Mouse (Mus musculus) neural tube, embryonic 11.5 days (tissue): ENCODE measurements around the gene Gm20806. TPM values are rescaled to one million over a fixed set of nuclear protein-coding genes. Genes with fewer than 3 reads are reported as not detected.
"Not testable (repeated sequence)": the region's sequence is repeated elsewhere in the genome, so short reads cannot be mapped to it uniquely, and the experiment has no call there.

ENCODE experiments used
- ATAC-seq: fragments of 200-750 bp; cut with Nextera tagmentation; 2 replicates; pipeline ENCODE4 v1.8.0; 2017; ENCODE audit warnings: moderate number of reproducible peaks, mild to moderate bottlenecking, moderate TSS enrichment, moderate library complexity; ENCODE audit not compliant: insufficient read depth, low FRiP score, low TSS enrichment
- DNase-seq: peaks from one replicate; pipeline ENCODE4 v3.0.0-alpha.2; 2015; ENCODE audit warnings: low spot score
- H3K27ac ChIP-seq: fragments of 300-500 bp; sonication (generic); 2 replicates; pipeline ENCODE4 v1.5.1; 2014; ENCODE audit warnings: low read depth, mild to moderate bottlenecking, low read length
- H3K27me3 ChIP-seq: fragments of 300-500 bp; sonication (generic); 2 replicates; pipeline ENCODE4 v1.6.1; 2014; ENCODE audit warnings: mild to moderate bottlenecking, low read length, mixed read lengths; ENCODE audit not compliant: control insufficient read depth, insufficient read depth
- H3K36me3 ChIP-seq: fragments of 300-500 bp; sonication (generic); 2 replicates; pipeline ENCODE4 v1.6.1; 2014; ENCODE audit warnings: mild to moderate bottlenecking, low read length, moderate library complexity, mixed read lengths; ENCODE audit not compliant: control insufficient read depth, insufficient read depth
- H3K4me1 ChIP-seq: fragments of 300-500 bp; sonication (generic); 2 replicates; pipeline ENCODE4 v1.6.1; 2014; ENCODE audit warnings: low read length, mixed read lengths; ENCODE audit not compliant: control insufficient read depth, insufficient read depth
- H3K4me2 ChIP-seq: fragments of 300-500 bp; sonication (generic); 2 replicates; pipeline ENCODE4 v1.6.1; 2014; ENCODE audit warnings: low read depth, mild to moderate bottlenecking, moderate library complexity
- H3K4me3 ChIP-seq: fragments of 300-500 bp; sonication (generic); 2 replicates; pipeline ENCODE4 v1.5.1; 2014; ENCODE audit warnings: low read depth, low read length
- H3K9ac ChIP-seq: fragments of 300-500 bp; sonication (generic); 2 replicates; pipeline ENCODE4 v1.6.1; 2014; ENCODE audit warnings: mild to moderate bottlenecking, low read length
- H3K9me3 ChIP-seq: fragments of 300-500 bp; sonication (generic); 2 replicates; pipeline ENCODE4 v1.6.1; 2016; ENCODE audit warnings: low read length; ENCODE audit not compliant: control insufficient read depth
- WGBS: fragments of 180-500 bp; shearing (Covaris S2); extraction: QIAGEN DNeasy Blood & Tissue Kit; methylation state at CpG from one replicate; pipeline ENCODE4 v1.1.7; 2014; 5-methylcytosine and 5-hydroxymethylcytosine counted together
- polyA plus RNA-seq: library from polyadenylated mRNA; unstranded; fragments of >200 nt; fragmentation: Nextera tagmentation; extraction: Ambion mirVana; gene quantifications from 2 replicates; pipeline ENCODE4 v1.2.1, GENCODE M21; 2014

Gene Gm20806
- polyA plus RNA-seq, result not detected in 2 replicates

GRCm38 (mm10) chrY:78837956-78838355 is at the start of gene Gm20806:
Gene Gm20806, minus strand, starts transcription at chrY:78838056.
- H3K27ac ChIP-seq, H3K4me2 ChIP-seq, DNase-seq, H3K4me1 ChIP-seq, H3K27me3 ChIP-seq, H3K36me3 ChIP-seq, H3K9me3 ChIP-seq, H3K9ac ChIP-seq, H3K4me3 ChIP-seq, ATAC-seq: not testable (repeated sequence)
- no CpG with 5 or more reads among the region's 4 CpGs for WGBS
